Mouse (Mus musculus) ES-E14 (cell line): ENCODE results near the gene Nudt9. TPM values are rescaled to one million over a fixed set of nuclear protein-coding genes. Genes with fewer than 3 reads are reported as not detected.
A peak's percentile ranks its signal among the peaks of the same experiment; 100 is the strongest.

ENCODE experiments used
- DNase-seq: peaks from one replicate; pipeline ENCODE4 v3.0.0-alpha.2; 2013; ENCODE audit warnings: low read depth, low spot score
- H3K27ac ChIP-seq: 2 replicates; pipeline ENCODE4 v1.5.1; 2012; ENCODE audit warnings: low read depth, mild to moderate bottlenecking, low read length, moderate library complexity, mixed read lengths; ENCODE audit not compliant: poor library complexity, insufficient read depth, severe bottlenecking
- H3K36me3 ChIP-seq: 2 replicates; pipeline ENCODE4 v1.6.1; 2012; ENCODE audit warnings: mild to moderate bottlenecking, low read length, moderate library complexity, mixed read lengths; ENCODE audit not compliant: control insufficient read depth, poor library complexity, insufficient read depth, severe bottlenecking
- H3K4me1 ChIP-seq, 2 experiments: fragments of 150-350 bp in 1 of 2; sonication (generic) in 1 of 2; 2 replicates each; pipeline ENCODE4 v1.6.1; 2012; ENCODE audit warnings: low read length in 2 of 2, mild to moderate bottlenecking in 1 of 2, mixed read lengths in 1 of 2; ENCODE audit not compliant: control insufficient read depth in 2 of 2, insufficient read depth in 2 of 2, poor library complexity in 1 of 2
- H3K4me3 ChIP-seq, 2 experiments: fragments of 150-350 bp in 1 of 2; sonication (generic) in 1 of 2; 2 replicates each; pipeline ENCODE4 v1.5.1; 2012; ENCODE audit warnings: low read length in 2 of 2, low read depth in 1 of 2, mild to moderate bottlenecking in 1 of 2, mixed read lengths in 1 of 2; ENCODE audit not compliant: insufficient read depth in 1 of 2, poor library complexity in 1 of 2, severe bottlenecking in 1 of 2
- H3K9ac ChIP-seq: 2 replicates; pipeline ENCODE4 v1.6.1; 2012; ENCODE audit warnings: low read depth, mild to moderate bottlenecking, low read length, mixed read lengths; ENCODE audit not compliant: poor library complexity, insufficient read depth, severe bottlenecking
- H3K9me3 ChIP-seq: fragments of 150-350 bp; sonication (generic); 2 replicates; pipeline ENCODE4 v1.6.1; 2012; ENCODE audit warnings: low read depth, mild to moderate bottlenecking, low read length; ENCODE audit not compliant: control insufficient read depth, insufficient read depth
- CHD2 ChIP-seq: IDR thresholded peaks from 2 replicates; pipeline ENCODE4 v1.6.1; 2014; ENCODE audit warnings: mild to moderate bottlenecking, low read depth, low read length, inconsistent platforms
- HCFC1 ChIP-seq: IDR thresholded peaks from 2 replicates; pipeline ENCODE4 v1.6.1; 2012; ENCODE audit warnings: low read length, inconsistent platforms, borderline replicate concordance; ENCODE audit not compliant: insufficient read depth
- MAFK ChIP-seq: IDR thresholded peaks from 2 replicates; pipeline ENCODE4 v1.6.1; 2014; ENCODE audit warnings: mild to moderate bottlenecking, low read depth, low read length, inconsistent platforms; ENCODE audit not compliant: insufficient read depth
- ZC3H11A ChIP-seq: IDR thresholded peaks from 2 replicates; pipeline ENCODE4 v1.6.1; 2012; ENCODE audit warnings: low read depth, mild to moderate bottlenecking, inconsistent platforms, low read length, borderline replicate concordance
- ZNF384 ChIP-seq: IDR thresholded peaks from 2 replicates; pipeline ENCODE4 v1.6.1; 2012; ENCODE audit warnings: low read depth, low read length, inconsistent platforms
- in situ Hi-C, 2 experiments: fragments of 600-800 bp; cut with MboI; formaldehyde crosslinking; loops; one replicate each; pipeline ENCODE4 v1.15.1; 2025; ENCODE audit warnings: low sequenced_read_pairs in 2 of 2, inconsistent platforms in 1 of 2; ENCODE audit not compliant: unreplicated experiment in 2 of 2
- total RNA-seq: library from RNA; depleted of rRNA; stranded (reverse); fragments of 300-350 nt; gene quantifications from 2 replicates; pipeline ENCODE4 v1.2.3, GENCODE M21; 2012; rRNA removed

Gene Nudt9
- 55.4 and 75.6 TPM in 2 replicates for total RNA-seq

DNA sequence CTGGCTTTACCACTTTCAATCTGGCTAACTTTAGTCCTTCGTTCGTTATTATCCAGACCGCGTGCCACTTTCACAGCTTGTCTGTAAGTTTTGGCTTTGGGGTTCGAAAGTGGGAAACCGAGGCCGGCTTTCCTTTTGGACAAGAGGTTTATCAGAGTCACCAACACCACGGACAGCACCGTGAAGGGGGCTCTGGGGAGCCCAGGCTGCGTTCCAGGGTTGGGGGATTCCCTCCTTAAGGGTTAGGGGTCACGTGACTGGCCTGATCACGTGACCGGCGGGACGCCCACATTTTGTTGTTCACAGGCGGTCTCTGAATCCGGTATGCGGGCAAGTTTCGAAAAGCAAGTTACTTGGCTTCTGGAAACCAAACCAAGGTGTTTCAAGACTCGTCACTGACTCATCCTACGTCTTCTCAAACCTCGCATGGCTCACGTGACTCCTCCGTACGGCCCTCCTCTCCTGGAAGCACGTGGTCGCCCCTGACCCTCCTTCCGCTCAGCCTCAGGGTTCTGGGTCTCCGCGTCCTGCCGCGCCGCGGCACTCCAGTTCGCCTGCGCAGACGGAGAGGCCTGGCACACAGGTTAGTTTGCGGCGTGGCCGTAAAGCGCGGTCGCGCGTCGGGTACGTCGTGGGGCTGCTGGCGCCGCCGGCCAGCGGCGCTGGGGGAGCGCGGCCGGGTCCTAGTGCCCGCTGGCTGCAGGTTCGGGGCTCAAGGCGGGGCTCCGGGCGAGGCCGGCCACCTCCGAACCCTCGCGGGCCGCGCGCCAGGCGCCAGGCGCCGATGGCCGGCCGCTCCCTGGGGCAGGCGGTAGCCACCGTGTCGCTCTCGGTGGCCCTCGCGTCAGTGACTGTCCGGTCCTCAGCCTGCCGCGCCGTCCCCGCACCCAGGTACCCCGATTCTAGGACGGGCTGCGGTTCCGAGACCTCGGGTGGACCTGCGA, at the start of gene Nudt9:
TSS of gene Nudt9 (plus strand) at position 51 of the 944 bp plus-strand sequence.
- DNase-seq = peak; percentile 85
- peaks cover 6% of the 10 kb centered on the region for H3K36me3 ChIP-seq
- in situ Hi-C loops = no loop called here
- H3K27ac ChIP-seq = peak within 1 kb of the TSS; percentile 85
- H3K9ac ChIP-seq = peak within 1 kb of the TSS; percentile 96
- H3K9me3 ChIP-seq = no peaks in the 10 kb centered on the region
- no peak for TF ChIP-seq ZC3H11A
- no peak for TF ChIP-seq MAFK
- TF ChIP-seq HCFC1 = peak; percentile 70; the same call in 1 of the 2 replicates
- H3K4me3 ChIP-seq = peak within 1 kb of the TSS; percentile 94 to 96
- H3K4me1 ChIP-seq = peaks cover 1 to 6% of the 10 kb centered on the region in 2 experiments; a peak in 2 of 4 replicates

DNA sequence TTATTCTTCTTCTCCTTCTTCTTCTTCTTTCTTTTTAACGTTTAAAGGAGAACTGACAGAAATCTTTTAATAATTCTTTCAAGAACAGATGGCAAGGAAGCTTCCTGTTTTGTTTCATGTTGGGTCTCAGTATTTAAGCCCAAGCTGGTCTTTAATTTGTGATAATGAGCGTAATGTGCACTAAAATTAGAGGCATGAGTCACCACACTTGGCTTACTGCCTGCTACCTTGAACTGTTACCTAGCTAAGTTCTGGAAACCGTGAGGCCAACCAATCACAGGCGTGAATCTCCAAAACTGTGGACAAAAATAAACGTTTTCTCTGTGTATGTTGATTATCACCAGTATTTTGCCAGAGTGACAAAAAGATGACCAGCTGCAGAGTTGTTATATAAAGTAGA, 47.4 kb upstream of the Nudt9 start:
- H3K9me3 ChIP-seq = no peaks in the 10 kb centered on the region
- no peak overlapping the region for H3K4me3 ChIP-seq
- peaks cover 6% of the 10 kb centered on the region; the same call in 1 of the 2 replicates for H3K36me3 ChIP-seq
- in situ Hi-C loops = loop anchor here in 1 of 2 experiments (25.0 kb wide), 1 partner anchor 339 kb away; the partner anchor contains the start of gene Mepe
- TF ChIP-seq CHD2 (no peak), MAFK (no peak)
- peaks cover 4 to 11% of the 10 kb centered on the region in 2 experiments; a peak in 3 of 4 replicates for H3K4me1 ChIP-seq
- DNase-seq = no peak
- H3K9ac ChIP-seq = no peak overlapping the region
- H3K27ac ChIP-seq = no peak overlapping the region

DNA sequence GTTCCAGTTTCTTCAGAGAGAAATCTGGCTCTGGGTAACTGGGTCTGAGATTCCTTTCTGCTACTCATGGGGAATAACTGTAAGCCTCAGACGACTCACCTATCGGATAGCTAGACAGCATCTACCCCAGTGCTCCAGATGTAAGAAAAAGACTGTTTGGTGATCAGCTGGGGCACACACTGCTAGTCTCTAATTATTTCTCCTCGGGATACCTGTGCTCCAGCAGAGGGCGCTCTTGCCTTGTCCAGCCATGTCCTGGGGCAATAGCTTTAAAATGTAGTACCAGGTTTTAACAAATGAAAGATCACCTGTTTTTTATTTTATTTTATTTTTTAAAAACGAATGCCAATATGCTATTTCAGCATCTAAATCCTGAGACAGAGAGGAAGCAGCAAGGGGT, 46.4 kb upstream of the Nudt9 start:
- Histone ChIP-seq H3K4me1 (peaks cover 4 to 11% of the 10 kb centered on the region in 2 experiments; a peak in 3 of 4 replicates), H3K36me3 (peaks cover 3% of the 10 kb centered on the region; the same call in 1 of the 2 replicates), H3K4me3 (no peak overlapping the region), H3K9me3 (no peaks in the 10 kb centered on the region), H3K9ac (no peak overlapping the region), H3K27ac (no peak overlapping the region)
- TF ChIP-seq ZC3H11A (peak; percentile 76), CHD2 (no peak)
- no peak for DNase-seq
- in situ Hi-C loops = loop anchor here in 1 of 2 experiments (25.0 kb wide), 1 partner anchor 338 kb away; the partner anchor contains the start of gene Mepe

- Histone ChIP-seq H3K4me1 (peaks cover 4 to 11% of the 10 kb centered on the region in 2 experiments; a peak in 3 of 4 replicates), H3K36me3 (peaks cover 5% of the 10 kb centered on the region; the same call in 1 of the 2 replicates), H3K9me3 (no peaks in the 10 kb centered on the region), H3K9ac (peak overlapping the region; percentile 51; the same call in 1 of the 2 replicates), H3K4me3 (peak overlapping the region; percentile 9 to 22), H3K27ac (peak overlapping the region; percentile 72)
- in situ Hi-C loops = no loop called here
- TF ChIP-seq ZC3H11A = no peak
- no peak for TF ChIP-seq ZNF384
- TF ChIP-seq MAFK = 0 out of 2 replicates have a peak, but pooled peaks have one; percentile 9
- TF ChIP-seq HCFC1 = no peak
- TF ChIP-seq CHD2 = no peak
- no peak for DNase-seq
Measured at GRCm38 (mm10) chr5:104002549-104003255, 43.4 kb upstream of the Nudt9 start.
